Mouse (Mus musculus) C2C12 (cell line): ENCODE measurements around the gene Dusp14. TPM values are rescaled to one million over a fixed set of nuclear protein-coding genes. Genes with fewer than 3 reads are reported as not detected.

Experiments used
- H3K27me3 ChIP-seq: one replicate; pipeline ENCODE4 v1.6.1; 2011; ENCODE audit not compliant: control insufficient read depth, insufficient read depth, insufficient read length
- H3K36me3 ChIP-seq: one replicate; pipeline ENCODE4 v1.6.1; 2011; ENCODE audit not compliant: control insufficient read depth, insufficient read depth
- H3K4me3 ChIP-seq: one replicate; pipeline ENCODE4 v1.5.1; 2011; ENCODE audit warnings: mild to moderate bottlenecking, control low read depth; ENCODE audit not compliant: poor library complexity, insufficient read depth, severe bottlenecking
- H3K79me2 ChIP-seq: one replicate; pipeline ENCODE4 v1.6.1; 2011; ENCODE audit not compliant: control insufficient read depth, insufficient read depth
- H3K79me3 ChIP-seq: one replicate; pipeline ENCODE4 v1.6.1; 2011; ENCODE audit warnings: low read depth, control low read depth
- H3ac ChIP-seq: one replicate; pipeline ENCODE3; 2011; ENCODE audit warnings: low read depth; ENCODE audit not compliant: control insufficient read depth, insufficient read length
- CEBPB ChIP-seq: IDR thresholded peaks from one replicate; pipeline ENCODE4 v1.6.1; 2011; ENCODE audit warnings: low read depth, mild to moderate bottlenecking, control low read depth, moderate library complexity
- CTCF ChIP-seq: IDR thresholded peaks from one replicate; pipeline ENCODE4 v1.5.1; 2011; ENCODE audit not compliant: control insufficient read depth, insufficient read depth, insufficient read length
- FOSL1 ChIP-seq: IDR thresholded peaks from one replicate; pipeline ENCODE4 v1.8.0; 2011; ENCODE audit warnings: mild to moderate bottlenecking, low read length; ENCODE audit not compliant: poor library complexity, insufficient read depth, severe bottlenecking
- MAX ChIP-seq: IDR thresholded peaks from one replicate; pipeline ENCODE4 v1.6.1; 2011; ENCODE audit warnings: mild to moderate bottlenecking, control low read depth
- MYOD1 ChIP-seq: IDR thresholded peaks from one replicate; pipeline ENCODE4 v1.6.1; 2011; ENCODE audit warnings: low read depth; ENCODE audit not compliant: control insufficient read depth, insufficient read length
- MYOG ChIP-seq: IDR thresholded peaks from one replicate; pipeline ENCODE4 v1.6.1; 2011; ENCODE audit not compliant: control insufficient read depth, insufficient read length; ENCODE audit errors: extremely low read depth
- USF1 ChIP-seq: IDR thresholded peaks from one replicate; pipeline ENCODE4 v1.6.1; 2011; ENCODE audit warnings: low read depth, mild to moderate bottlenecking, control low read depth, moderate library complexity
- polyA plus RNA-seq: library from polyadenylated mRNA; unstranded; fragments of >200 nt; fragmentation: generic; extraction: Trizol; gene quantifications from one replicate; pipeline ENCODE4 v1.2.1, GENCODE M21; 2012; ENCODE audit warnings: missing spikeins

Dusp14 gene
- polyA plus RNA-seq, 1 experiment = 25.4 TPM

- Histone ChIP-seq H3K4me3 (no peak overlapping the region), H3ac (no peak overlapping the region), H3K79me3 (no peaks in the 10 kb centered on the region), H3K79me2 (no peaks in the 10 kb centered on the region), H3K27me3 (no peaks in the 10 kb centered on the region), H3K36me3 (peaks cover under 1% of the 10 kb centered on the region)
- TF ChIP-seq USF1 (no peak), MAX (no peak), FOSL1 (no peak), MYOG (no peak), CTCF (no peak), MYOD1 (no peak), CEBPB (peak; percentile 70)
These were observed 4.0 kb upstream of the Dusp14 start for GRCm38 (mm10) chr11:84072904-84073651.

DNA sequence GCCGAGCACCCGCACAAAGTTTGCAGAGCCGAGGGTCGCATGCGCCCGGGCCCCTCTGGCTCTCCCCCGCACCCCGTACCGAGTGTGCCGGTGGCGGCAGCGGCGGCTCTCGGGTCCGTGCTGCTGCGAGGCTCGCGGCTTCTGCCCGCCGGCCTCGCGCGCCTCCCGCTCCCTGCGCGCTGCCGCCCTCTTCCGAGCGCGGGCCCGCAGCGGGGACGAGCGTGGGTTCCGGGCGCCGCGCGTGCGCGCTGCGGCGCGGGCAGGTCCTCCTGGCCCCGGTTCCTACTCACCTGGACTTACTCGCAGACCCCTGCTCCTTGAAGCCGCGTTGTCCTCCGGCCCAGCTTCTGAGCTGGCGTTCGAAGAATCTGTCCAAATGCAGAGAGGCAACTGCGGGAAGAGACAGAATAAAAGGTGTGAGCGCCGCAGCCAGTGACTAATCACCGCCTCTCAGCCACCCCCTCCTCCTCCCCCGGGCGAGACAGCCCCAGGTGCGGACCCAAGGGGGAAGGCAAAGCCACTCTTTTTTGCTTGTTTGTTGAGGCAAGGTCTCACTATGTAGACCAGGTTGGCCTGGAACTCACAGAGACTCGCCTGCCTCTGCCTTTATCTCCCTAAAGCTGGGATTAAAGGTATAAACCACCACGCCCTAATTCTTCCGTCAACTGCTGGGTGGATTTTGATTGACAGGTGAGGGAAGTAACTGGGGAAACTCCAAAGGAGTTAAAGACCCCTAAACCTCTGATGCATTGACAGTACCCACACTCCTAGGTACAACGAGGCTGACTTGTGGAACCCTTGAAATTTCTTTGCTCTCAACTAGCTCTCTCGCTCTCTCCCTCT lies 649 bp downstream of the Dusp14 start:
- H3K79me2 ChIP-seq = peaks cover 33% of the 10 kb centered on the region
- TF ChIP-seq MAX = peak; percentile 23
- no peak for TF ChIP-seq MYOG
- no peaks in the 10 kb centered on the region for H3K27me3 ChIP-seq

GRCm38 (mm10) chr11:84067720-84068190 lies 1.3 kb downstream of the Dusp14 start:
- peaks cover 14% of the 10 kb centered on the region for H3K79me3 ChIP-seq
- H3K27me3 ChIP-seq = no peaks in the 10 kb centered on the region
- peaks cover 36% of the 10 kb centered on the region for H3K79me2 ChIP-seq
- no peaks in the 10 kb centered on the region for H3K36me3 ChIP-seq
- H3ac ChIP-seq = peak overlapping the region; percentile 97
- H3K4me3 ChIP-seq = peak overlapping the region; percentile 56
- TF ChIP-seq MAX (no peak), USF1 (no peak), MYOD1 (no peak), CTCF (no peak), MYOG (no peak), CEBPB (no peak), FOSL1 (no peak)

More for the DNA sequence above, 649 bp downstream of the Dusp14 start:
- Histone ChIP-seq H3K36me3 (no peaks in the 10 kb centered on the region), H3K4me3 (peak overlapping the region; percentile 56), H3K79me3 (peaks cover 14% of the 10 kb centered on the region), H3ac (peak overlapping the region; percentile 97)

DNA sequence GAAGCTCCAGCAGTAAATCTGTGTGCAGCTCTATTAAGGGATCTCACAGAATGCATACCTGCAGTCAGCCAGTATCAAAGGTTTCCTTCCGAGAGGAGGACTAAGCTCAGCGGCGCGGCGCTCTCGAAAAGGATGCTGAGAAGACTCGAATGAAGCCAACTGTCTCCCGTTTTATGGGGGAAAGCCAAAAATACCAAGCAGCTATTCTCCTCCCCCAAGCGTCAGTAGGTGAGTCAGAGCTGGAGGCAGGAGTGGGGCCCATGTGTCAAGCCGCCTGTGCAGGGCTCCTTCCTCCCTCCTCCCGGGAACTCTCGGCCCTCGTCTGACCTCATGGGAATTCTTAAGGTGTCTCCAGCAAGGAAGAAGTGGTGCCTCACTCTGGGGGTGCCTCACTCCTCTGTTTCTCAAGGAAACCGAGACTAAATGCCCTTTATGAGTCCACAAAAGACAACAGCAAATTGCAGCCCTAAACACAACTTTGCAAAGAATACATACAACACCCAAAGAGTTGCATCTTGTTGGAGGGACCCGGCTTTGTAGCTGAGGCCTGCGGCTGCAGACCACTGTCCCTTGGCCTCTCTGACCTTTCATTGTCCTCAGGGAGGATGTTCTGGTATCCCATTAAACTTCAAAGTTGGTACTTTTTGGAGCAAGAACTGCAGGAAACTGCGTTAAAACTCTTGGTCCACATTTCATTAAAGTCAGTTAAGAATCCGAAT lies 2.0 kb downstream of the Dusp14 start:
- TF ChIP-seq CTCF (no peak), MYOG (no peak), MYOD1 (peak; percentile 15), MAX (peak; percentile 73), USF1 (no peak), FOSL1 (no peak)
- peak overlapping the region; percentile 56 for H3K4me3 ChIP-seq
- H3K79me2 ChIP-seq = peaks cover 40% of the 10 kb centered on the region
- H3K79me3 ChIP-seq = peaks cover 14% of the 10 kb centered on the region
- H3K27me3 ChIP-seq = no peaks in the 10 kb centered on the region
- no peaks in the 10 kb centered on the region for H3K36me3 ChIP-seq
- no peak overlapping the region for H3ac ChIP-seq

- no peaks in the 10 kb centered on the region for H3K27me3 ChIP-seq
- H3K79me3 ChIP-seq = peaks cover 21% of the 10 kb centered on the region
- H3K36me3 ChIP-seq = peaks cover 3% of the 10 kb centered on the region
- H3K4me3 ChIP-seq = no peak overlapping the region
- H3K79me2 ChIP-seq = peaks cover 50% of the 10 kb centered on the region
- TF ChIP-seq MAX (no peak), CEBPB (no peak), MYOD1 (no peak), FOSL1 (no peak), MYOG (no peak), USF1 (no peak), CTCF (no peak)
- H3ac ChIP-seq = no peak overlapping the region
These were observed 3.0 kb downstream of the Dusp14 start for GRCm38 (mm10) chr11:84066071-84066481.
